Mouse (Mus musculus) layer of hippocampus, postnatal 14 days (tissue): Measurements from ENCODE around the gene Wsb1. TPM values are rescaled to one million over a fixed set of nuclear protein-coding genes. Genes with fewer than 3 reads are reported as not detected.

Experiments used
- total RNA-seq, 2 experiments: library from RNA; stranded (reverse); gene quantifications; 2 replicates each; pipeline ENCODE4 v1.2.3; 2021

Gene Wsb1
- total RNA-seq, 2 experiments from 2014 or later = 68.9 to 83.3 TPM

Other genes with a start within 250 kb of the Wsb1 start
- 100 to 1,000 TPM; 154 to 158 TPM for gene Ksr1, start 108.3 kb downstream of the Wsb1 start, total RNA-seq
- gene Gm9964, start 42.2 kb upstream of the Wsb1 start, total RNA-seq = under 1 TPM; 0.57 to 0.81 TPM
- gene Nf1, start 85.0 kb upstream of the Wsb1 start, total RNA-seq = 100 to 1,000 TPM; 111 to 119 TPM
- 10 to 100 TPM; 77.1 to 86.3 TPM for gene Omg, start 249.4 kb upstream of the Wsb1 start, total RNA-seq